Mouse (Mus musculus): Measurements from ENCODE around the gene Cacnb2. TPM values are rescaled to one million over a fixed set of nuclear protein-coding genes. Genes with fewer than 3 reads are reported as not detected.
"Not testable (repeated sequence)": the region's sequence is repeated elsewhere in the genome, so short reads cannot be mapped to it uniquely, and the experiment has no call there.

Cacnb2 gene
- polyA plus RNA-seq, 1 experiment from 2014 or later: 3.3 TPM

DNA sequence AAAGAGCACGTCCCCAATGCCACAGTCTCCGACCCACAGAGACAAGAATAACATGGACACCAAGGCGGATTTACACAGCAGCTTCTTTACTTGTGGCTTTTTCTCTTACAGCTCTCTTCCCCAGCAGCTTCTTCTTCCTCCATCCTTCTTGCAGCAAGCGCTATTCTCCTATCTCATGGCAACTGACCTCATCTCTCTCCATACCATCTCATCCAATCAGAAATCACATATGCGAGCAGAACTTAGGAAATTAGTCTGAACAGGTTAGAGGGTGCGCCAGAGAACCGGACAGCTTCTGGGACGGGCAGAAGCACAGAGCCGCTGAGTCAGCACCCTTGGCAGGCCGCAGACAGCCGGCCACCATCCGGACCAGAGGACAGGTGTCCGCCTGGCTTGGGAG lies 123.7 kb downstream of the Cacnb2 start:
- WGBS: 96% methylated on average over 13 of the region's 13 CpGs
- H3K27ac ChIP-seq (replicated peaks); H3K36me3 ChIP-seq; H3K9me3 ChIP-seq; H3K4me3 ChIP-seq; ATAC-seq (replicated peaks); H3K9ac ChIP-seq (replicated peaks); H3K4me2 ChIP-seq (replicated peaks); H3K4me1 ChIP-seq; H3K27me3 ChIP-seq: not testable (repeated sequence)

GRCm38 (mm10) chr2:14738927-14739326 lies 136.0 kb downstream of the Cacnb2 start:
- H3K36me3 ChIP-seq: no peaks in the 10 kb centered on the region
- no peak overlapping the region for H3K4me2 ChIP-seq (replicated peaks)
- peak; percentile 69 for ATAC-seq (replicated peaks)
- peaks cover 20% of the 10 kb centered on the region for H3K4me1 ChIP-seq
- no peaks in the 10 kb centered on the region for H3K27me3 ChIP-seq
- H3K9me3 ChIP-seq: no peaks in the 10 kb centered on the region
- no peak overlapping the region for H3K4me3 ChIP-seq
- WGBS: 37% methylated on average over 9 of the region's 9 CpGs
- H3K9ac ChIP-seq (replicated peaks): no peak overlapping the region
- H3K27ac ChIP-seq (replicated peaks): 0 out of 2 replicates have a peak overlapping the region, but pooled peaks have one; percentile 42

DNA sequence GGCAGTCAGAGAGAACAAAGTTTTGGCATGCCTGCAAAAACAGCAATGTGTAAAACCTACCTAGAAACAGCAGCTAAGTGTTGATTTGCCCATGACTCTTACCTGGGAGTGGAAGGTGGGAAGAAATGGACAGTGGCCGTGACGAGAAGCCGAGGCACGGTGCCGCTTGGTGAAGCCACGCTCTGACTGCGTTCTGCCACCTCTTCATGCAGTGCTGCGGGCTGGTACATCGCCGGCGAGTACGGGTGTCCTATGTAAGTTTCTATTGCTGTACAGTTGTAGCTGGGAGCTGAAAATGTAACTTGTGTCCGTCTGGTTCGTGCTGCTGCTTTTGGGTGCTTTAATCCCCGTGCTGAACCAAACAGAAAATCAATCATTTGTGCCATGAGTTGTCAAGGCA lies 136.6 kb downstream of the Cacnb2 start:
- H3K36me3 ChIP-seq: no peaks in the 10 kb centered on the region
- 0 out of 2 replicates have a peak overlapping the region, but pooled peaks have one; percentile 42 for H3K27ac ChIP-seq (replicated peaks)
- H3K4me3 ChIP-seq: no peak overlapping the region

GRCm38 (mm10) chr2:14740359-14740758 lies 137.5 kb downstream of the Cacnb2 start:
- H3K4me3 ChIP-seq: peak overlapping the region; percentile 11; the same call in 1 of the 2 replicates
- peak; percentile 80 for ATAC-seq (replicated peaks)
- H3K9ac ChIP-seq (replicated peaks): peak overlapping the region; percentile 11; the same call in 1 of the 2 replicates
- WGBS: 9% methylated on average over 7 of the region's 7 CpGs
- H3K36me3 ChIP-seq: no peaks in the 10 kb centered on the region
- peaks cover 20% of the 10 kb centered on the region for H3K4me1 ChIP-seq
- H3K27me3 ChIP-seq: no peaks in the 10 kb centered on the region
- peak overlapping the region; percentile 19; the same call in 1 of the 2 replicates for H3K27ac ChIP-seq (replicated peaks)
- H3K4me2 ChIP-seq (replicated peaks): peak overlapping the region; percentile 15
- H3K9me3 ChIP-seq: no peaks in the 10 kb centered on the region

More for the DNA sequence above, 136.6 kb downstream of the Cacnb2 start:
- Histone ChIP-seq H3K4me1 (peaks cover 20% of the 10 kb centered on the region), H3K9me3 (no peaks in the 10 kb centered on the region), H3K4me2 (replicated peaks) (no peak overlapping the region), H3K9ac (replicated peaks) (no peak overlapping the region), H3K27me3 (no peaks in the 10 kb centered on the region)
- 85% methylated on average over 15 of the region's 15 CpGs for WGBS
- ATAC-seq (replicated peaks): 0 out of 2 replicates have a peak, but pooled peaks have one; percentile 33

GRCm38 (mm10) chr2:14744761-14745160 lies 141.9 kb downstream of the Cacnb2 start:
- 68% methylated on average over 1 of the region's 1 CpGs for WGBS
- no peak overlapping the region for H3K27ac ChIP-seq (replicated peaks)
- no peak overlapping the region for H3K9ac ChIP-seq (replicated peaks)
- no peak overlapping the region for H3K4me2 ChIP-seq (replicated peaks)
- no peaks in the 10 kb centered on the region for H3K36me3 ChIP-seq
- no peak for ATAC-seq (replicated peaks)
- peaks cover 9% of the 10 kb centered on the region; the same call in 1 of the 2 replicates for H3K4me1 ChIP-seq
- H3K9me3 ChIP-seq: no peaks in the 10 kb centered on the region
- no peaks in the 10 kb centered on the region for H3K27me3 ChIP-seq
- no peak overlapping the region for H3K4me3 ChIP-seq

- no peak overlapping the region for H3K4me2 ChIP-seq (replicated peaks)
- H3K4me3 ChIP-seq: no peak overlapping the region
- WGBS: 44% methylated on average over 4 of the region's 4 CpGs
- H3K4me1 ChIP-seq: no peaks in the 10 kb centered on the region
- H3K27me3 ChIP-seq: no peaks in the 10 kb centered on the region
- no peak for ATAC-seq (replicated peaks)
- no peak overlapping the region for H3K9ac ChIP-seq (replicated peaks)
- H3K9me3 ChIP-seq: no peaks in the 10 kb centered on the region
- H3K36me3 ChIP-seq: no peaks in the 10 kb centered on the region
- H3K27ac ChIP-seq (replicated peaks): no peak overlapping the region
These were observed 160.0 kb downstream of the Cacnb2 start for GRCm38 (mm10) chr2:14762846-14763245.

- Histone ChIP-seq H3K9ac (replicated peaks) (no peak overlapping the region), H3K27ac (replicated peaks) (no peak overlapping the region), H3K4me3 (no peak overlapping the region), H3K4me1 (no peaks in the 10 kb centered on the region), H3K27me3 (no peaks in the 10 kb centered on the region), H3K36me3 (no peaks in the 10 kb centered on the region), H3K4me2 (replicated peaks) (no peak overlapping the region), H3K9me3 (no peaks in the 10 kb centered on the region)
- ATAC-seq (replicated peaks): no peak
- 76% methylated on average over 6 of the region's 6 CpGs for WGBS
These were observed 161.0 kb downstream of the Cacnb2 start for GRCm38 (mm10) chr2:14763931-14764330.

GRCm38 (mm10) chr2:14769448-14769847 lies 166.6 kb downstream of the Cacnb2 start:
- ATAC-seq (replicated peaks): no peak

GRCm38 (mm10) chr2:14770635-14771034 lies 167.7 kb downstream of the Cacnb2 start:
- Histone ChIP-seq H3K9ac (replicated peaks) (no peak overlapping the region), H3K27ac (replicated peaks) (no peak overlapping the region), H3K9me3 (no peaks in the 10 kb centered on the region), H3K4me3 (no peak overlapping the region), H3K27me3 (no peaks in the 10 kb centered on the region), H3K4me1 (no peaks in the 10 kb centered on the region), H3K4me2 (replicated peaks) (no peak overlapping the region), H3K36me3 (no peaks in the 10 kb centered on the region)
- no peak for ATAC-seq (replicated peaks)
- 87% methylated on average over 4 of the region's 4 CpGs for WGBS

More at GRCm38 (mm10) chr2:14769448-14769847, 166.6 kb downstream of the Cacnb2 start:
- H3K9ac ChIP-seq (replicated peaks): no peak overlapping the region
- no peaks in the 10 kb centered on the region for H3K4me1 ChIP-seq
- no peak overlapping the region for H3K4me3 ChIP-seq
- H3K4me2 ChIP-seq (replicated peaks): no peak overlapping the region
- WGBS: 90% methylated on average over 1 of the region's 1 CpGs
- no peaks in the 10 kb centered on the region for H3K36me3 ChIP-seq
- H3K9me3 ChIP-seq: no peaks in the 10 kb centered on the region
- no peaks in the 10 kb centered on the region for H3K27me3 ChIP-seq
- no peak overlapping the region for H3K27ac ChIP-seq (replicated peaks)

- H3K9ac ChIP-seq (replicated peaks): no peak overlapping the region
- no peak overlapping the region for H3K4me2 ChIP-seq (replicated peaks)
- no peaks in the 10 kb centered on the region for H3K4me1 ChIP-seq
- 72% methylated on average over 1 of the region's 1 CpGs for whole genome bisulfite sequencing
- 0 out of 2 replicates have a peak overlapping the region, but pooled peaks have one; percentile 32 for H3K27ac ChIP-seq (replicated peaks)
- no peak overlapping the region for H3K4me3 ChIP-seq
- no peaks in the 10 kb centered on the region for H3K36me3 ChIP-seq
- ATAC-seq (replicated peaks): peak; percentile 28; the same call in 1 of the 2 replicates
- H3K27me3 ChIP-seq: no peaks in the 10 kb centered on the region
- no peaks in the 10 kb centered on the region for H3K9me3 ChIP-seq
These were observed 171.5 kb downstream of the Cacnb2 start for GRCm38 (mm10) chr2:14774375-14774774.

DNA sequence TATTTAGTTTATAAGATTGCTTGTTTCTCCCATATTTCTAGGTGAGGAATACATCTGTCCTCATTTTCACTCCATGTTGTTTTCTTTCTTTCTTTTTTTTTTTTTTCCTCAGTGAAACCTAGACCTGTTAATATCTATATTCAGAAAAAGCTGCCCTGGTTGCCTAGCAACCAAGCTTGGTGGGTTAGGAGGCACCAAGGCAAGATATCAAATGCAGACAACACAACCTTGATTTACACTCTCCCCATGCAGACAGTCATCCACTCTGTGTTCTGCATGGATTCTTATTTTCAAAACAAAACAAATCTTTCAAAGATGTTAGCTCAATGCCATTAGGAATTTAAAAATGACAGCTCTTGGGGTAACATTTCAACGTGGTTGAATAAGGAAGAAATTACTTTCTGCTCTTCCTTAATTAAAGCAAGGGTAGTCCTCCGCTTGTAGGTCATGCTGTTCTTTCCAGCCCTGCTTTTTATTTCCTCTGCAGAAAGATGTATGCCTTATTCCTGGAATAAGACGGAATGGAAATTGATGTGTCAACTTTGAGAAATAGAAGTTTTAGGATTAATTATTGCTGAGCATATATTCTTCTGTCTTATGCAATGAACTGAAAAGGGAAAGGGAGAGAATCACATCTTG lies 172.1 kb downstream of the Cacnb2 start:
- H3K9me3 ChIP-seq: no peaks in the 10 kb centered on the region
- H3K4me3 ChIP-seq: no peak overlapping the region
- no peaks in the 10 kb centered on the region for H3K27me3 ChIP-seq
- 69% methylated on average over 3 of the region's 3 CpGs for WGBS
- H3K4me2 ChIP-seq (replicated peaks): no peak overlapping the region
- no peaks in the 10 kb centered on the region for H3K4me1 ChIP-seq
- H3K9ac ChIP-seq (replicated peaks): no peak overlapping the region
- H3K27ac ChIP-seq (replicated peaks): no peak overlapping the region; the same call in 1 of the 2 replicates
- no peaks in the 10 kb centered on the region for H3K36me3 ChIP-seq
- ATAC-seq (replicated peaks): peak; percentile 84; the same call in 1 of the 2 replicates

GRCm38 (mm10) chr2:14787983-14788382 lies 185.1 kb downstream of the Cacnb2 start:
- Histone ChIP-seq H3K9me3 (no peaks in the 10 kb centered on the region), H3K27ac (replicated peaks) (no peak overlapping the region), H3K4me1 (no peaks in the 10 kb centered on the region), H3K9ac (replicated peaks) (no peak overlapping the region), H3K36me3 (no peaks in the 10 kb centered on the region), H3K4me2 (replicated peaks) (no peak overlapping the region), H3K27me3 (no peaks in the 10 kb centered on the region), H3K4me3 (no peak overlapping the region)
- no peak for ATAC-seq (replicated peaks)
- 97% methylated on average over 2 of the region's 2 CpGs for WGBS

Measured in forebrain, embryonic 15.5 days (tissue).